Mouse (Mus musculus) forebrain, embryonic 10.5 days (tissue): Measurements from ENCODE around the gene Atp6v0d1. TPM values are rescaled to one million over a fixed set of nuclear protein-coding genes. Genes with fewer than 3 reads are reported as not detected.

Source experiments
- DNase-seq: peaks from one replicate; pipeline ENCODE4 v3.0.0-alpha.2; 2017; ENCODE audit warnings: low spot score; ENCODE audit errors: extremely low spot score
- H3K27ac ChIP-seq: fragments of 300-500 bp; sonication (generic); 2 replicates; pipeline ENCODE4 v1.5.1; 2016; ENCODE audit warnings: mild to moderate bottlenecking
- H3K27me3 ChIP-seq: fragments of 300-500 bp; sonication (generic); 2 replicates; pipeline ENCODE4 v1.6.1; 2016; ENCODE audit warnings: mild to moderate bottlenecking; ENCODE audit not compliant: poor library complexity, severe bottlenecking
- H3K36me3 ChIP-seq: fragments of 300-500 bp; sonication (generic); replicated peaks from 2 replicates; pipeline ENCODE4 v1.6.1; 2016; ENCODE audit warnings: mild to moderate bottlenecking, moderate library complexity
- H3K4me1 ChIP-seq: fragments of 300-500 bp; sonication (generic); 2 replicates; pipeline ENCODE4 v1.6.1; 2016
- H3K4me3 ChIP-seq: fragments of 300-500 bp; sonication (generic); 2 replicates; pipeline ENCODE4 v1.5.1; 2016; ENCODE audit warnings: mild to moderate bottlenecking, moderate library complexity
- H3K9me3 ChIP-seq: fragments of 300-500 bp; sonication (generic); 2 replicates; pipeline ENCODE4 v1.6.1; 2016; ENCODE audit warnings: mild to moderate bottlenecking, moderate library complexity
- WGBS: fragments of 180-500 bp; shearing (Covaris S2); methylation state at CpG from one replicate; pipeline ENCODE4 v1.1.7; 2016; 5-methylcytosine and 5-hydroxymethylcytosine counted together
- polyA plus RNA-seq: library from polyadenylated mRNA; unstranded; fragments of >200 nt; fragmentation: Nextera tagmentation; extraction: Ambion mirVana; gene quantifications from 2 replicates; pipeline ENCODE4 v1.2.1, GENCODE M21; 2016

Atp6v0d1 gene
- polyA plus RNA-seq, 1 experiment from 2014 or later, result 73.4 TPM

DNA sequence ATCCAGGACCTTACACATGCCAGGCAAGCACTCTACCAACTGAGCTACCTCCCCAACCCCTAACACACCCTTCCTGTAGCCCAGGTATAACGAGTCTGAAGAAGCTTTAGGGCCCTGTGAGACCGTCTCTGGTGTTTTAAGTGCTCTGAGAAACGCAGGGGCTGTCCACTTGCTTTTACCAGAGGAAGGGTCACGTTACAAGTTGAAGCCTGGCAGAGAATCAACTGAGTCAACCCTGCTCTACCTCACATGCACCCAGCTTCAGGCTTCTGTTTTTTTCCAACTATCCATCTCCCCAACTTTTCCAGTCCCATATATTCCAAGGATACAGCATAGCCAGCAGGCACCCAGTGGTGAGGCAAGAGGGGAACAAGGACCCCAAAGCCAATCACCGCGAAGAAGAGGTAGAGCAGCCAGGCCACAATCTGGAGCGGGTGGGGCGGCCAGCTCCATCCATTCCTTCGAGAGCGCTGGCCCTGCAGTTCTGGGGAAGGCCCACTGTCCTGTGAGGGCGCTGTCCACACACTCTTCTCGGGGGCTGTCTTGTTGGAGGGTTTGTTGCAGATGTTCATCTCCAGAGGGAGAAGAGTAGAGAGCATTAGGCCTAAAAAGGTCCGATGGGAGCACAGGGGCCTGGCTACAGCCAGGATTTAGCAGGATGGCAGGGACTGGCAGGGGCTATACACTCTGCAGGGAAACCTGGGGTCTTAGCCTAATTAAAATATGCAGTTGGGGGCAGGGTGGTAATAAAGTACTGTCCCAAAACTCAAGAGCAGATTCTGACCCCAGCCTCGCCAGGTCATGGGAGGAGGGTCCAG, 82.4 kb downstream of the Atp6v0d1 start:
- WGBS, result 29% methylated on average over 14 of the region's 14 CpGs
- H3K9me3 ChIP-seq, result no peaks in the 10 kb centered on the region
- peak; percentile 53 for DNase-seq
- peak overlapping the region; percentile 72; the same call in 1 of the 2 replicates for H3K27ac ChIP-seq
- H3K27me3 ChIP-seq, result no peaks in the 10 kb centered on the region; the same call in 1 of the 2 replicates
- peak overlapping the region; percentile 13; the same call in 1 of the 2 replicates for H3K4me3 ChIP-seq
- H3K36me3 ChIP-seq, result peaks cover 4% of the 10 kb centered on the region; the same call in 1 of the 2 replicates
- peaks cover 38% of the 10 kb centered on the region for H3K4me1 ChIP-seq

DNA sequence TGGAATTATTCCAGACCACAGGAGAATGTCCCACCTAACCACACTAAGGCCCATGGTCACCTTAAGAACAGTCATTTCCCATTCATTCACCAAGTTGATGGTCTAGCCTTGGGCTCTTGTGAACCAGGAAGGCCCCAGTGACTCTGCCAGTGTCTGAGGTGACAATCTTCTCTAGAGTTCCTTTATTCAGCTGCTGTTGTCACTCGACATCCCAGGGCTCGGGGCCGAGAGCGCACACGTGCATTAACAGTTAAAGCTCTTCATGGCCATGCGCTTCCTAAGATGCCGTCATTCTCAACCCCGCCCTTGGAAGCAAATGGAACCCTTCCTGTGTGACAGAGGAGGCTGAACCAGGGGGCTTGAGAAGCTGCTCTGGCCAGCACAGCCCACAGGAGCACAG, 83.7 kb downstream of the Atp6v0d1 start:
- H3K4me3 ChIP-seq, result no peak overlapping the region
- no peak for DNase-seq
- 86% methylated on average over 8 of the region's 8 CpGs for whole genome bisulfite sequencing
- H3K27ac ChIP-seq, result 0 out of 2 replicates have a peak overlapping the region, but pooled peaks have one; percentile 4
- H3K9me3 ChIP-seq, result no peaks in the 10 kb centered on the region
- peaks cover 39% of the 10 kb centered on the region for H3K4me1 ChIP-seq
- H3K36me3 ChIP-seq, result peaks cover 4% of the 10 kb centered on the region; the same call in 1 of the 2 replicates
- H3K27me3 ChIP-seq, result peaks cover 8% of the 10 kb centered on the region; the same call in 1 of the 2 replicates

DNA sequence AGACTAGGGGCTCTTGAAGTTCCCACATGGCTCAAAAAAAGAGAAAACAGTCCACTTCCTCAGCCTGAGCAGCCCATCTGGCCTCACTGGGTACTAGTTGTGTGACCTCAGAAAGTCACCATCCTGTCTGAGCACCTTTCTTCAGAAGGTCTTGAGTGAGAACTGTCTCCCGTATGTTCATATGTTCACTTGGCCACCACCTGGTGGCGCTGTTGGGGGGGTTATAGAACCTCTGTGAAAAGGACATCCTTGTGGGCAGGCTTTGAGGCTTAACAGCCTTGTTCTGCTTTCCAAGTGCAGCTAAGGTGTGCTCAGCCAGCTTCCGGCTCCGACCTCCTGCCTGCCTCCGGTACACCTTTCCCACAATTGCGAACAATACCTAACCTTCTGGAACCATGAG, 84.4 kb downstream of the Atp6v0d1 start:
- Histone ChIP-seq H3K36me3 (peaks cover 4% of the 10 kb centered on the region; the same call in 1 of the 2 replicates), H3K27ac (0 out of 2 replicates have a peak overlapping the region, but pooled peaks have one; percentile 56), H3K4me1 (peaks cover 45% of the 10 kb centered on the region), H3K4me3 (no peak overlapping the region), H3K27me3 (peaks cover 15% of the 10 kb centered on the region), H3K9me3 (no peaks in the 10 kb centered on the region)
- 69% methylated on average over 6 of the region's 6 CpGs for WGBS
- DNase-seq, result no peak

DNA sequence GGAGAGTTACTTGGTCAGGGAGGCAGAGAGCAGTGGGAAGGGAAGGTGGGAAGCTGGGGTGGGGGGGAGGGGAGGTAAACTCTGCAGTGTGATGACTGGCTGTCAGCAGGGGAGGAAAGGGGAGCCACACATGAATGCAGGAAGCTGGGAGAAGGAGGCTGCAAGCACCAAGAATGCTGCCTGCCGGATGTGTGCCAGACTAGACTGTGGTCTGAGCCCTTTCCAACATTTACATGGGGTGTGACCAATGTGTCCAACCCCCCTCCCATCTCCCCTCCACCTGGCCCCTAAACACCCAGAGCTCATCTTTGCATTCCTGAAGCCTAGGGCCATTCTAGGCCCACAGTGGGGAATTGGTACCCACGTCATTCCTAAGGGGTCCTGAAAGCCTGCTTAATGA, 84.8 kb downstream of the Atp6v0d1 start:
- Histone ChIP-seq H3K27ac (peak overlapping the region; percentile 56; the same call in 1 of the 2 replicates), H3K4me3 (no peak overlapping the region), H3K9me3 (no peaks in the 10 kb centered on the region), H3K36me3 (peaks cover 4% of the 10 kb centered on the region; the same call in 1 of the 2 replicates), H3K27me3 (peaks cover 19% of the 10 kb centered on the region), H3K4me1 (peaks cover 48% of the 10 kb centered on the region)
- no peak for DNase-seq
- 46% methylated on average over 2 of the region's 2 CpGs for WGBS

DNA sequence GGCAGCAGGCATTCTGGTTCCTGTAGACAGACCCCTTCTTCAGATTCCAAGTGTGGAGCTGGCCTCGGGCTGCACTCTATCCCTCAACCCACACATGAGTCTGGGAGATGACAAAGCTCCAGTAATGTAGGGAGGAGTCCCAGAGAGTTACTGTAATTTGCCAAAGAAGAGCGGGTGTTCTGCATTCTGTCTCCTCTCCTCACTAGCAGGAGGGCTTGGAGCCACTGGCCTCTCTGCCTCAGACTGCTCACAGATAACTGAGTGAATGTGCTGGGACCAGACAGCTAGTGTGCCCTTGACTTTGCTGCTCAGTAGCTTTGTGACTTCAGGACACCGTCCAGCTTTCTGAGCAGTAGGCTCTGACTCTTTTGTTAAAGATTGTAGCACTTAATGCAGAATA, 88.1 kb downstream of the Atp6v0d1 start:
- DNase-seq, result no peak
- H3K27ac ChIP-seq, result no peak overlapping the region
- peaks cover 57% of the 10 kb centered on the region for H3K4me1 ChIP-seq
- H3K4me3 ChIP-seq, result no peak overlapping the region
- H3K9me3 ChIP-seq, result no peaks in the 10 kb centered on the region
- H3K27me3 ChIP-seq, result peaks cover 51% of the 10 kb centered on the region
- peaks cover 9% of the 10 kb centered on the region for H3K36me3 ChIP-seq
- 83% methylated on average over 3 of the region's 3 CpGs for WGBS

DNA sequence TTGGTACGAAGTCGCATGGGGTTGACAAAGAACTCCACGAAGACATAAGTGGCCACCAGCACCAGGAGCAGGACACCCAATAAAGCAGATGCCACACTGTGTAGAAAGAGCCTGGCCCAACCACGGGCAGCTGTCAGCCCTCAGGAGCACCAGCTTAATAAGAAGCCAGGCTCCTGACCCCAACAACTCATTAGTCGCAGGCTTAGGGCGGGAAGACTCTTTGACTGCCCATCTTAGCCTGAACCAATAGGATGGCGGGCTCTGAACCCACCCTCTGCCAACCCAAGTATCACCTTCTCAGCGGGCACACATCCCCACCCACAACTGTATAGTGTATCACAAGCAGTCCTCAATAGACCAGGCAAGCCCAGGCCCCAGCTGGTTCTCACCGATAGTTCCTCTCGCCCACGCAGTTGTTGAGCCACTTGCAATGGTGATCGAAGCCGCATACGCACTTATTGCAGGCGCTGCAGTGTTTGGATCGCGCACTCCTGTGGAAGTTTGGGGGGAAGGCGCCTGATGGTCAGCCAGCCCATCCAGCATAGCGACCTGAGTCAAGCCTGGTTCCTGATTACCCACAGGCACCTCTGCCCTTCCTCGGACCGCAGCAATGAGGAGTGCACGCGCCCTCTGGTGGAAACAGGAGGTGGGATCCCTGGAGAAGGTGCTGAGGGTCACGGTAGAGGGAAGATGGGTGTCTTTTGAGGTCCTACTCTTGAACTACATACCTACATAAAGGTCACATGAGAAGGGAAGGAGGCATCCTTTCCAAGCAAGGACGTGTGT, 89.0 kb downstream of the Atp6v0d1 start:
- Histone ChIP-seq H3K9me3 (no peaks in the 10 kb centered on the region), H3K27me3 (peaks cover 61% of the 10 kb centered on the region), H3K4me3 (no peak overlapping the region), H3K36me3 (peaks cover 9% of the 10 kb centered on the region), H3K27ac (no peak overlapping the region), H3K4me1 (peaks cover 67% of the 10 kb centered on the region)
- peak; percentile 66 for DNase-seq
- WGBS, result 42% methylated on average over 25 of the region's 25 CpGs

DNA sequence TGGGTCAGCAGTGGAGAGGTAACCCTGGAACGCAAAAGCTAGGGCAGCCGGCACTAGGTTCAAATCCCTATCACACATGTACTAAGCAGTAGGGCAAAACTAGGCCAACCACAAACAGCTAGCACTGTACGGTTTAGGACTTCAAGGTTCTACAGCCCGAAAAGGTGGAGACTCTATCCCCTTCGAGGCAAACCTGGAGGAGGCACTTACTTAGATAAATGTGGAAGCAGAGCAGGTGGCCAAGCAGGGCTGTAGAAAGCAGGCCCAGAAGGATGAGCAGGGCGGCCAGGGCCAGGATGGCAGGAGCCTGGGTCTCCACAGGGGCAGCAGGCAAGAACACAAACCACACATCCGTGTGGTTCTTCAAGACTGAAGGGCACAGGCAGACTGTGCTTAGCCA, 89.7 kb downstream of the Atp6v0d1 start:
- 0 out of 2 replicates have a peak overlapping the region, but pooled peaks have one; percentile 0 for H3K27ac ChIP-seq
- H3K27me3 ChIP-seq, result peaks cover 67% of the 10 kb centered on the region
- 90% methylated on average over 7 of the region's 7 CpGs for WGBS
- H3K36me3 ChIP-seq, result peaks cover 9% of the 10 kb centered on the region
- H3K9me3 ChIP-seq, result no peaks in the 10 kb centered on the region
- H3K4me3 ChIP-seq, result no peak overlapping the region
- peaks cover 68% of the 10 kb centered on the region for H3K4me1 ChIP-seq
- DNase-seq, result no peak

DNA sequence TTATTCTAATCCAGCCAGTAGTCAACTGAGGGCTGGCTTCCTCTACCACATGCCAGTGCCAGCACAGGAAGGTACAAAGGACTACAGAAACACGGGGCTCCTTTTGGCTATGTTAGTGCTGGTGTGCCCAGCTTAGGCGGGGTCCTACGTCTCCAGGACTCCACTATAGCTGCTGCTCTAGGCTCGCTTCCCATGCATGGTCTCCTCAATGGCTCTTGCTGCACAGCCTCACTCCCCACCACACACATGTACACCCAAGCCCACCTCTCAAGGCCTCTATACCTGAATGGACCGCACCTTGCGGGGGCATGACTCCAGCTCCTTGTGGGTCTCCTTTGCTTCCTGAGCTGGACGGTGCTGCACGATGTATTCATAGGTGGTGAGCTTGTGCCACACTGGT, 90.1 kb downstream of the Atp6v0d1 start:
- 0 out of 2 replicates have a peak overlapping the region, but pooled peaks have one; percentile 0 for H3K27ac ChIP-seq
- WGBS, result 95% methylated on average over 8 of the region's 8 CpGs
- peaks cover 68% of the 10 kb centered on the region for H3K27me3 ChIP-seq
- peaks cover 68% of the 10 kb centered on the region for H3K4me1 ChIP-seq
- no peak overlapping the region for H3K4me3 ChIP-seq
- H3K36me3 ChIP-seq, result peaks cover 9% of the 10 kb centered on the region
- no peaks in the 10 kb centered on the region for H3K9me3 ChIP-seq
- no peak for DNase-seq

DNA sequence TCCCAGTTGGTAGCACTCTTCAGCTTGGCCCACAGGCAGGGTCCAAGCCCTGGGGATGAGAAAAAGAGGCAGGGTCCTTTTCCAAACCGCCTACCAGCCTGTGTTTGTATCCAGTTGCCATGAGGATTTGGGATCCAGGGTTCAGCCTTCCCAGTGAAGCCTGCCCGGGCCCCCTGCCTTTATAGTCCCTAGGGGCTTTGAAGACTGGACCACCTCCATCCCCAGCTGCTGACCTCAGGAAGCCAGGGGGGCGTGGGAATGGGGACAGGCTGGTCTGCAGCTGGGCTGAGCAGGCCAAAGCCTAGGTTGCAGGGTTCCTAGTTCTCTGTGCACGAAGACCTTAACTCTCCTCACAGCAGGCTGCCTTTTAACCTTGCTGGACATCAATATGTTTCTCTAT, 90.6 kb downstream of the Atp6v0d1 start:
- Histone ChIP-seq H3K9me3 (no peaks in the 10 kb centered on the region), H3K36me3 (peaks cover 9% of the 10 kb centered on the region), H3K27ac (peak overlapping the region; percentile 64; the same call in 1 of the 2 replicates), H3K4me3 (no peak overlapping the region), H3K27me3 (peaks cover 73% of the 10 kb centered on the region), H3K4me1 (peaks cover 68% of the 10 kb centered on the region)
- no peak for DNase-seq
- WGBS, result 47% methylated on average over 4 of the region's 4 CpGs

DNA sequence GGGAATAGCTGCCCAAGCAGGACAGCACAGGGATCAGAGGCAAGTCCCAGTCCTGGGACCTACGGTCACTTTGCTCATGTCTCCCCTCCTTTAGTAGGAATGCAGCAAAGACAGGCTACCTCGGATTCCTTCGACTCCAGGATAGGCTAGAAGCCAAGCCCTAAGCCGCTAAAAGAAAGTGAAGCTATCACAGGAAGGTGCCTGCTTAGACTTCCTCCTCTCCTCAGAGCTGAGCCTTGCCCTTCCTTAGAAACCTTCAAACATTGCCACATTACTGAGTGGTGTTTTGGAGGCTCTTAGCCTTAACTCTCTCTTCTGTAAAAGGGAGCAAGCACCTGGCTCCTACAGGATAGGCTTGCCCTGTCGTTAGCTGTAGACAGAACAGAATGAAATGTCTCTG, 91.2 kb downstream of the Atp6v0d1 start:
- peaks cover 9% of the 10 kb centered on the region for H3K36me3 ChIP-seq
- peak overlapping the region; percentile 13; the same call in 1 of the 2 replicates for H3K4me3 ChIP-seq
- H3K4me1 ChIP-seq, result peaks cover 73% of the 10 kb centered on the region
- H3K27me3 ChIP-seq, result peaks cover 78% of the 10 kb centered on the region
- H3K9me3 ChIP-seq, result no peaks in the 10 kb centered on the region
- no peak for DNase-seq
- peak overlapping the region; percentile 64; the same call in 1 of the 2 replicates for H3K27ac ChIP-seq
- WGBS, result 48% methylated on average over 5 of the region's 5 CpGs
